In the genomic region with DNA sequence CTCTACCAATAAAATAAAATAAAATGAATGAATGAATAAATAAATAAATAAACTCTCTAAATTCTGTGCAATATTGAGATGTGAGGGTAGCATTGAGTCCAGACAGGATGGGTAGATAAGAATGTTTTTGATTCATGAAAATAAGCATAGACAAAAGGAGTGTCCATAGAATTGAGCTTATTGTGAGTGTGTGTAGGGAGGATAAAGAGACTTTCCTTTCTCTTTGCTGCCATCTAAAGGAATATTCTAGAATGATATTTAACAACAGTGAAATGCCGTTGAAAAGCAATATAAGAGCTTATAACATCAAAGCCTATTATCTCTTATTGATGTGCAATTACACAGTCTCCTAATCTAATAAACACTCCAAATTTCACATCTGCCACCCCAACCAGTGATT, we compare ENCODE assay signal across 11 mouse cellular contexts. TPM values are rescaled to one million over a fixed set of nuclear protein-coding genes. Genes with fewer than 3 reads are reported as not detected.
DNase-seq lines count a peak whose midpoint lies in the region; ATAC-seq and TF ChIP-seq lines count a peak whose summit lies in the region.
"Had no signal": no experiment of that assay in that cellular context is flagged by ENCODE, and none has a peak within 500 bp of the region (broad histone marks: within the 10 kb centered on the region; RNA-seq: fewer than 3 reads in every experiment).

No protein-coding gene starts in this region.

- ATAC-seq in heart, postnatal 0 days (ENCODE audit: insufficient read depth, low read depth) = no peak
- 0 out of 2 replicates have a peak, but pooled peaks have one; percentile 44 for ATAC-seq in embryonic facial prominence, embryonic 14.5 days (ENCODE audit: low read depth)
- ATAC-seq in midbrain, embryonic 12.5 days (ENCODE audit: low FRiP score, low read depth) = peak; percentile 72; the same call in 1 of the 2 replicates

- no peaks in the 10 kb centered on the region for H3K27me3 ChIP-seq in heart, postnatal 0 days (ENCODE audit: control insufficient read depth, insufficient read depth, low read length)
- no peaks in the 10 kb centered on the region for H3K27me3 ChIP-seq in embryonic facial prominence, embryonic 14.5 days (replicated peaks; ENCODE audit: control insufficient read depth, insufficient read depth, low read length)
- no peaks in the 10 kb centered on the region for H3K27me3 ChIP-seq in midbrain, embryonic 12.5 days
- H3K27me3 ChIP-seq: embryonic facial prominence, embryonic 15.5 days; heart, embryonic 15.5 days had no signal

- no peaks in the 10 kb centered on the region for H3K4me1 ChIP-seq in heart, postnatal 0 days (ENCODE audit: control insufficient read depth, insufficient read depth)
- H3K4me1 ChIP-seq in embryonic facial prominence, embryonic 14.5 days (ENCODE audit: control insufficient read depth, insufficient read depth, low read length) = no peaks in the 10 kb centered on the region
- H3K4me1 ChIP-seq in midbrain, embryonic 12.5 days = no peaks in the 10 kb centered on the region
- H3K4me1 ChIP-seq: embryonic facial prominence, embryonic 15.5 days; heart, embryonic 15.5 days had no signal

- no peaks in the 10 kb centered on the region for H3K36me3 ChIP-seq in heart, postnatal 0 days (replicated peaks; ENCODE audit: control insufficient read depth, insufficient read depth, low read length)
- no peaks in the 10 kb centered on the region for H3K36me3 ChIP-seq in embryonic facial prominence, embryonic 14.5 days (ENCODE audit: control insufficient read depth, insufficient read depth, low read length)
- H3K36me3 ChIP-seq in midbrain, embryonic 12.5 days = no peaks in the 10 kb centered on the region
- H3K36me3 ChIP-seq: embryonic facial prominence, embryonic 15.5 days; heart, embryonic 15.5 days had no signal

- no peak overlapping the region for H3K27ac ChIP-seq in heart, postnatal 0 days (ENCODE audit: low read depth)
- no peak overlapping the region for H3K27ac ChIP-seq in embryonic facial prominence, embryonic 14.5 days (replicated peaks; ENCODE audit: low read depth, low read length)
- no peak overlapping the region for H3K27ac ChIP-seq in midbrain, embryonic 12.5 days (replicated peaks)
- H3K27ac ChIP-seq: embryonic facial prominence, embryonic 15.5 days; heart, embryonic 15.5 days had no signal

- no peak overlapping the region for H3K4me2 ChIP-seq in heart, postnatal 0 days (ENCODE audit: low read depth, low read length)
- no peak overlapping the region for H3K4me2 ChIP-seq in embryonic facial prominence, embryonic 14.5 days (ENCODE audit: low read depth, low read length)
- no peak overlapping the region for H3K4me2 ChIP-seq in midbrain, embryonic 12.5 days (replicated peaks)
- H3K4me2 ChIP-seq: embryonic facial prominence, embryonic 15.5 days; heart, embryonic 15.5 days had no signal

- no peaks in the 10 kb centered on the region for H3K9me3 ChIP-seq in heart, postnatal 0 days (replicated peaks; ENCODE audit: control insufficient read depth, low read length)
- H3K9me3 ChIP-seq in embryonic facial prominence, embryonic 14.5 days (ENCODE audit: control insufficient read depth, low read length) = no peaks in the 10 kb centered on the region
- no peaks in the 10 kb centered on the region for H3K9me3 ChIP-seq in midbrain, embryonic 12.5 days
- H3K9me3 ChIP-seq: embryonic facial prominence, embryonic 15.5 days; heart, embryonic 15.5 days had no signal

- 8% methylated on average over 1 of the region's 1 CpGs for WGBS in heart, postnatal 0 days
- 0% methylated on average over 1 of the region's 1 CpGs for WGBS in embryonic facial prominence, embryonic 14.5 days
- WGBS in midbrain, embryonic 12.5 days = 9% methylated on average over 1 of the region's 1 CpGs

- peak; percentile 32 for DNase-seq in heart, postnatal 0 days (ENCODE audit: low spot score)
- no peak for DNase-seq in heart, adult 9 months (ENCODE audit: low spot score in 2 of 2)
- peak; percentile 45 for DNase-seq in A20 (ENCODE audit: low read depth, low spot score)
- peak; percentile 12 for DNase-seq in embryonic facial prominence, embryonic 14.5 days (ENCODE audit: low spot score)
- DNase-seq in right cerebral cortex, adult 2 months (ENCODE audit: low spot score in 2 of 2) = no peak
- no peak for DNase-seq in spleen, postnatal 10 days (ENCODE audit: low spot score in 2 of 2)
- no peak for DNase-seq in gastrocnemius, postnatal 36 days
- DNase-seq: lung, postnatal 36 days had no signal

- intact Hi-C loops in gastrocnemius, postnatal 36 days (cut with DNase I) = no loop called here

- TF ChIP-seq CTCF in heart, postnatal 0 days (IDR thresholded peaks at IDR 0.05; ENCODE audit: low read depth) = peak; percentile 47

- no peak for TF ChIP-seq EP300 in heart, postnatal 0 days (IDR thresholded peaks at IDR 0.05; ENCODE audit: low read depth)

- H3K9ac ChIP-seq in heart, postnatal 0 days (replicated peaks; ENCODE audit: low read depth, low read length) = no peak overlapping the region
- H3K9ac ChIP-seq in embryonic facial prominence, embryonic 14.5 days (ENCODE audit: low read depth, low read length) = no peak overlapping the region
- no peak overlapping the region for H3K9ac ChIP-seq in midbrain, embryonic 12.5 days (replicated peaks)
- H3K9ac ChIP-seq: embryonic facial prominence, embryonic 15.5 days; heart, embryonic 15.5 days had no signal

- H3K4me3 ChIP-seq in heart, postnatal 0 days (ENCODE audit: low read depth, low read length) = no peak overlapping the region
- no peak overlapping the region for H3K4me3 ChIP-seq in embryonic facial prominence, embryonic 14.5 days (ENCODE audit: low read depth, low read length)
- no peak overlapping the region for H3K4me3 ChIP-seq in midbrain, embryonic 12.5 days
- H3K4me3 ChIP-seq: embryonic facial prominence, embryonic 15.5 days; heart, embryonic 15.5 days had no signal

RNA-seq across cellular contexts. Expression of a gene that starts 45.2 kb away (rescaled TPM):
- 2.6 and 5.7 TPM in 2 replicates for total RNA-seq in heart, postnatal 0 days (2014; rRNA removed; ENCODE audit: low replicate concordance)
- 5.2 and 5.3 TPM in 2 replicates for polyA plus RNA-seq in heart, postnatal 0 days (2015; fragmentation: Nextera tagmentation; extraction: Ambion mirVana)
- polyA plus RNA-seq in embryonic facial prominence, embryonic 14.5 days (2014; fragmentation: Nextera tagmentation; extraction: Ambion mirVana) = 10.6 and 10.9 TPM in 2 replicates
- 14.2 and 15.8 TPM in 2 replicates for polyA plus RNA-seq in midbrain, embryonic 12.5 days (2016; fragmentation: Nextera tagmentation; extraction: Ambion mirVana)
- 1 to 10 TPM; 4.3 to 5.5 TPM for total RNA-seq in gastrocnemius, postnatal 36 days (2021)

Comparison
In these comparisons a context has a peak if more than half of its experiments do, and no peak if none do; other contexts are left out.
1. DNase-seq: peak in heart, postnatal 0 days (single experiment), A20 (single experiment) and embryonic facial prominence, embryonic 14.5 days (single experiment); none in heart, adult 9 months (0 of 2), right cerebral cortex, adult 2 months (0 of 2), spleen, postnatal 10 days (0 of 2) and gastrocnemius, postnatal 36 days (0 of 2).